Mouse (Mus musculus) G1E (cell line): Measurements from ENCODE around the gene Zfp688.

Experiments used
- CTCF ChIP-seq: IDR thresholded peaks from 2 replicates; pipeline ENCODE4 v1.5.1; 2012; ENCODE audit warnings: low read depth, low read length, inconsistent platforms, mixed read lengths
- GATA2 ChIP-seq: IDR thresholded peaks from 2 replicates; pipeline ENCODE4 v1.6.1; 2012; ENCODE audit warnings: low read depth, low read length, inconsistent platforms, borderline replicate concordance
- POLR2AphosphoS5 ChIP-seq: IDR thresholded peaks from 2 replicates; pipeline ENCODE4 v1.6.1; 2012; ENCODE audit warnings: low read depth, low read length, inconsistent platforms; ENCODE audit not compliant: insufficient replicate concordance
- TAL1 ChIP-seq: conservative IDR thresholded peaks from 2 replicates; pipeline ENCODE4 v1.6.1; 2012; ENCODE audit warnings: low read depth, low read length, inconsistent platforms, mixed read lengths

DNA sequence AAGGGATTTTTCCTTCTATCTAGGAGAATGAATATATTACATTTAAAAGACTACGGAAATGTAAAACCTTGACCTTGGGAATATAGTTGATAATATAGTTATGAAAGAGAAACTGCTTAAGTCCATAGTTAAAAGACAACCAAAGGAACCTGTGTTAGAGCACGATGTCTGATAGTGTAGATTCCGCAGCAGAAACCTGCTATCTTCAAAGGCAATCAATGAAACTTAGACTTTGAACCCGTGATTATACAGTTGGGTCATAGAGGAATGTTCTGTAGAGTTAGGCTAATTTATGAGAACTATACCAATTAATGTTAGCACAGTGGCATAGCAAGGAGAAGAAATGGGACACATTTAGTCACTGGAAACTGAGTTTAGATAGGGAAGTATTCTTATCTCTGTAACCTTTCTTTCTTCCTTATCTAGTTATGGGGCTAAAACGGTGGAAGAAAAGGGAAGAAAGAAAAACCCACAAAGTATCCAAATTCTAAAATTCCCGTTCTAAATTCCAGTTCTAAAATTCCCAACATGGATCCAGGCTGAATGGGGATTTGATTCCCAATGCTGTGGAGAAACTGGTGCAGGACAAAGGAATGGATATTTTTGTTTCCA, 43.5 kb downstream of the Zfp688 start:
- TF ChIP-seq CTCF (no peak), POLR2AphosphoS5 (no peak), TAL1 (no peak), GATA2 (no peak)
